Mouse (Mus musculus) forebrain, embryonic 14.5 days (tissue): ENCODE data around the gene Palb2. TPM values are rescaled to one million over a fixed set of nuclear protein-coding genes. Genes with fewer than 3 reads are reported as not detected.

Source experiments
- ATAC-seq: fragments of 200-750 bp; cut with Nextera tagmentation; 2 replicates; pipeline ENCODE4 v1.8.0; 2017; ENCODE audit warnings: mild to moderate bottlenecking, moderate library complexity
- DNase-seq: peaks from one replicate; pipeline ENCODE4 v3.0.0-alpha.2; 2015; ENCODE audit warnings: low spot score
- H3K27ac ChIP-seq: fragments of 300-500 bp; sonication (generic); 2 replicates; pipeline ENCODE4 v1.5.1; 2014; ENCODE audit warnings: low read depth, mild to moderate bottlenecking, control low read depth, low read length, moderate library complexity
- H3K27me3 ChIP-seq: fragments of 300-500 bp; sonication (generic); replicated peaks from 2 replicates; pipeline ENCODE4 v1.6.1; 2014; ENCODE audit warnings: low read length, control low read depth, mixed read lengths; ENCODE audit not compliant: control insufficient read depth, insufficient read depth
- H3K36me3 ChIP-seq: fragments of 300-500 bp; sonication (generic); 2 replicates; pipeline ENCODE4 v1.6.1; 2014; ENCODE audit warnings: low read length, control low read depth; ENCODE audit not compliant: control insufficient read depth, insufficient read depth
- H3K4me1 ChIP-seq: fragments of 300-500 bp; sonication (generic); 2 replicates; pipeline ENCODE4 v1.6.1; 2014; ENCODE audit warnings: antibody characterized with exemption, low read length, control low read depth; ENCODE audit not compliant: control insufficient read depth, insufficient read depth
- H3K4me2 ChIP-seq: fragments of 300-500 bp; sonication (generic); 2 replicates; pipeline ENCODE4 v1.6.1; 2014; ENCODE audit warnings: mild to moderate bottlenecking, control low read depth, low read length
- H3K4me3 ChIP-seq: fragments of 300-500 bp; sonication (generic); 2 replicates; pipeline ENCODE4 v1.5.1; 2014; ENCODE audit warnings: low read depth, low read length, control low read depth
- H3K9ac ChIP-seq: fragments of 300-500 bp; sonication (generic); 2 replicates; pipeline ENCODE4 v1.6.1; 2014; ENCODE audit warnings: mild to moderate bottlenecking, low read length, control low read depth, moderate library complexity
- H3K9me3 ChIP-seq: fragments of 300-500 bp; sonication (generic); replicated peaks from 2 replicates; pipeline ENCODE4 v1.6.1; 2016; ENCODE audit warnings: low read length, control low read depth, mixed read lengths; ENCODE audit not compliant: control insufficient read depth
- WGBS: fragments of 180-500 bp; shearing (Covaris S2); extraction: QIAGEN DNeasy Blood & Tissue Kit; methylation state at CpG from one replicate; pipeline ENCODE4 v1.1.7; 2014; 5-methylcytosine and 5-hydroxymethylcytosine counted together
- polyA plus RNA-seq: library from polyadenylated mRNA; unstranded; fragments of >200 nt; fragmentation: Nextera tagmentation; extraction: Ambion mirVana; gene quantifications from 2 replicates; pipeline ENCODE4 v1.2.1, GENCODE M21; 2014

Palb2 gene
- polyA plus RNA-seq, 1 experiment from 2014 or later: 7.2 TPM

DNA sequence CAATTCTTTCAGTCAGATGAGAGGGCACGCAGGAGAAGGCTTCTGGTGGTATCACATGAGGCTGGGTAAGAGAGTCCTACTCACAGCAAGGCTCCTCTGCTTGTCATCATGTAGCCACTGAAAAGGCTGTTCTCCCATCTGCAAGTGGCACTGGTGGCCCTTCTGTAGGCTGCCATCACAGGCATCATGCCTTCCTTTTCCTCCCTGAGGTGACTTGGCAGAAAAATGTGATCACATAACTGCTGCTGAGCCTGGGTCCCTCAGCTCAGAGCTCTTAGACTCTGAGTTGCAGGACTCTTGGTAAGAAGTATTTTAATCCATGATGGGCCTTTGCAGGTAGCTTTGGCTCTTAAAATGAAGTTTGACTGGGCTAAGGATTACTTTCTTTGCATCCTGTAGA, 51.7 kb downstream of the Palb2 start:
- Histone ChIP-seq H3K27ac (no peak overlapping the region), H3K4me2 (no peak overlapping the region), H3K4me3 (no peak overlapping the region), H3K9ac (no peak overlapping the region), H3K36me3 (peaks cover 68% of the 10 kb centered on the region), H3K27me3 (no peaks in the 10 kb centered on the region), H3K4me1 (no peaks in the 10 kb centered on the region), H3K9me3 (no peaks in the 10 kb centered on the region)
- DNase-seq (no peak), ATAC-seq (no peak)
- WGBS: 91% methylated on average over 1 of the region's 1 CpGs

DNA sequence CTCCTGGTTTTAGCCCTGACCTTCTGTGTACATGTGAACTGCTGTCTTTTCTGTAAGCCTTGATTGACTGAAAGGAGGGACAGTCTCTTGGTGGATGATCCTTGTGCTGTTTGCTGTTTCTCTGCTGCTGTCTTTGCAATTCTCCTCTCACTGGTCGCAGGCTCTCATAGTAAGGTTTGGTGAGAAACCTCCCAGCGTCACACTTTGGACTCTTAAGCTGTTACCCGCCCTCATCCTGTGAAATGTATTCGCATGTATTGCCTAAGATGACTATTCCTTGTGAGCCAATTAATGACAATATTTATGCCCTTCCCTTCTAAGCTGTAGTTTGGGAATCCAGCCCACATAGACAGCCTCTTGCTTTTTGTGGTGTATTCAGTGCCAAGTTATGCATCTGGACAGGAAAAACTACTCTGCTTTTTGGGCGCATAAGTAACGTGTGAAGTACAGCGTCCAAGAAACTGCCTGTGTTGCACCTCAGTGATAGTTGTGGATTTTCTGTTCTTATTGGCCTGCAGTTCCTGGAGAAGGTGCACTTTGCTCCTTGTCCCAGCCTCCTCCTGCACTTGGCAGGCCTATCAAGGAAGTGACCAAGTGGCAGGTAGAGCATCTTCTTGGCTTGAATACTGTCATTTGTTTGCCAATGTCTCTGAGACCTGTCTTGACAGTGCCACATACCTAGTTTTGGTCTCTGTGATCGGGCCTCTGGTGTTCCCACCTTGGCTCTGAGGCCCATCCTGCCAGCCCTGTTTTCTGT, 52.8 kb downstream of the Palb2 start:
- no peak overlapping the region for H3K4me3 ChIP-seq
- DNase-seq (no peak), ATAC-seq (no peak)
- no peaks in the 10 kb centered on the region for H3K9me3 ChIP-seq
- no peak overlapping the region for H3K27ac ChIP-seq
- H3K4me1 ChIP-seq: no peaks in the 10 kb centered on the region
- H3K4me2 ChIP-seq: no peak overlapping the region
- H3K27me3 ChIP-seq: no peaks in the 10 kb centered on the region
- H3K9ac ChIP-seq: no peak overlapping the region
- 87% methylated on average over 8 of the region's 8 CpGs for WGBS
- H3K36me3 ChIP-seq: peaks cover 73% of the 10 kb centered on the region

DNA sequence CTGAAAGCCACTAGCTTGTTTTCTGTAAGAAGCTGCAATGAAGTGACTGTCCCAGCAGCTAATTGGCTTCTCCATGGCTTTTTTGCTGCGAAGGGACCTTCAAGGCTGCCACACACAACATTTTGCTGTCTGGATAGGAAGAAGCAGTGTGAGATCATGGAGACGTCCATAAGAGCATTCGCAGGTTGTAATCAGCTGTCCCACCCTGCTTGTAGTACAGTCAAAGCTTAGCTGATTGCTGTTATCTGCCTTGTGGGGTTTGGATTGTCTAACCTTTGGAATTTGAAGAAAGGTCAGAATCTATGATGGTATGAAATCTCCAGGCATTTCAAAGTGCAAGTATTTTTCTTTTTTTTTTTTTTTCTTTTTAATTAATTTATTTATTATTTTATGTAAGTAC, 58.4 kb downstream of the Palb2 start:
- peaks cover 92% of the 10 kb centered on the region for H3K36me3 ChIP-seq
- DNase-seq: no peak
- H3K4me1 ChIP-seq: no peaks in the 10 kb centered on the region
- H3K4me2 ChIP-seq: no peak overlapping the region
- no peaks in the 10 kb centered on the region for H3K27me3 ChIP-seq
- no peak overlapping the region for H3K4me3 ChIP-seq
- WGBS: 90% methylated on average over 3 of the region's 3 CpGs
- ATAC-seq: no peak
- H3K9me3 ChIP-seq: no peaks in the 10 kb centered on the region
- H3K27ac ChIP-seq: no peak overlapping the region
- H3K9ac ChIP-seq: no peak overlapping the region

DNA sequence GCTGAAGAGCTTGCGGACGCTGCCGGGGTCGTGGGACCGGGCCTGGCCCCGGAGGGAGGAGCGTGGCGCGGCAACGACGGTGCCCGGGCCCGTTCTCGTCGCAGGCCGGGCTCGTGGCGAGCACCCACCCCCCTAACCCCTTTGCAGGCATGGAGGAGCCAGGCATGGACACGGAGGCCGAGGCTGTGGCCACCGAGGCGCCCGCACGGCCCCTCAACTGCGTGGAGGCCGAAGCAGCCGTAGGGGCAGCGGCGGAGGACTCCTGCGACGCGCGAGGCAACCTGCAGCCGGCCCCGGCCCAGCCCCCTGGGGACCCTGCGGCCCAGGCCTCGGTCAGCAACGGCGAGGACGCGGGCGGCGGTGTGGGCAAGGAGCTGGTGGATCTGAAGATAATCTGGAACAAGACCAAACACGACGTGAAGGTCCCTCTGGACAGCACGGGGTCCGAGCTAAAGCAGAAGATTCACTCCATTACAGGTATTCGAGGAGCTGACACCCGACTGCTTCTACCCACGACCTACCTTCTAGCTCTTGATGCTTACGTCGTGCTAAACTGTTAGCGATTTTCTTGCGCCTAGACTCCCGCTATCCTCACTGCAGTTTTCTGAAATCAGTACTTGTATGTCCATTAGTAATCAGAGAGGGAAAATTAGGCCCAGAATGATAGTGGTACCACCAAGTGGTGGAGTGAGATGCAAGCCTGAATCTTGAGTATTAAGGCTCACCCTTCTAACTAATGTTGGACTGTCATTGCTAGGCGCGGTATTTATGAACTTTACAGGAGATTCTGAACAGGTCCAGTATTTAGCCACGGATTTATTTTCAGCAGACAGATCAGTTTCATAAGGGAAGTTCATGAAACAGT, 65.0 kb downstream of the Palb2 start:
- WGBS: 2% methylated on average over 56 of the region's 58 CpGs
- Histone ChIP-seq H3K9me3 (no peaks in the 10 kb centered on the region), H3K27me3 (no peaks in the 10 kb centered on the region), H3K4me2 (peak overlapping the region; percentile 68), H3K36me3 (peaks cover 43% of the 10 kb centered on the region), H3K9ac (peak overlapping the region; percentile 93), H3K4me1 (peaks cover 10% of the 10 kb centered on the region), H3K27ac (peak overlapping the region; percentile 95), H3K4me3 (peak overlapping the region; percentile 100)
- ATAC-seq (peak; percentile 32), DNase-seq (peak; percentile 8)

DNA sequence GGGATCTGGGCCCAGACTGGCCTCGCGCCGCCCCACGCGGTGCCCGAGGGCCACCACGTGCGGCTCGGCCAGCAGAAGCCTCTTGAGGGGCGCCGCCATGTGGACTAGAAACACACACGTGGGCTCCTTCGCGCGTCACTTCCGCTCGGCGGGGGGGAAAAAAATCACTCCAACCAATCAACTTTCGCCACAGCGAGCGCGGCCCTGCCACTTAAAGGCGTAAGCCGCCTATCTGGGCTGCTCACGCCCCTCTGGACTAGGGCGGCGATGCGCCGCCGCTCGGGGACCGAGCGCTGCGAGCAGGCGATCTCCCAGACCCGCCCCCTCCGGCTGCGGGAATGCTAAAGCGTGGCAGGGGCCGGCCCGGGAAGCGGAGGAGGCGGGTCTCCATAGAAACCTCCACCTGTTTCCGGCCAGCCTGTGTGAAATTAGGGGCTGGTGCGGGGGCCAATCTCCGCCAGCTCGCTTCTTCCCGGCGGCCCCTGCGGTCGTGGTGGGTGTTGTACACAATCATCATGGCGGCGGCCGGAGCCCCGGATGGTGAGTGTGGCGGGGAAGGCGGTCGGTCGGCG, 65.8 kb downstream of the Palb2 start, which contains the start of the genes Ubfd1 and Ears2:
Ubfd1 (plus strand) TSS at position 231 of the 572 bp plus-strand sequence.
Ears2 (minus strand) TSS at position 319 of the 572 bp plus-strand sequence.
- H3K36me3 ChIP-seq: peaks cover 40% of the 10 kb centered on the region
- H3K4me3 ChIP-seq: peak within 1 kb of the TSS; percentile 100
- peak; percentile 98 for ATAC-seq
- peaks cover 10% of the 10 kb centered on the region for H3K4me1 ChIP-seq
- under 1% methylated on average over 59 of the region's 60 CpGs for WGBS
- peak within 1 kb of the TSS; percentile 93 for H3K9ac ChIP-seq
- no peaks in the 10 kb centered on the region for H3K9me3 ChIP-seq
- H3K27me3 ChIP-seq: no peaks in the 10 kb centered on the region
- peak; percentile 97 for DNase-seq
- H3K27ac ChIP-seq: peak within 1 kb of the TSS; percentile 95
- peak within 1 kb of the TSS; percentile 68 for H3K4me2 ChIP-seq

DNA sequence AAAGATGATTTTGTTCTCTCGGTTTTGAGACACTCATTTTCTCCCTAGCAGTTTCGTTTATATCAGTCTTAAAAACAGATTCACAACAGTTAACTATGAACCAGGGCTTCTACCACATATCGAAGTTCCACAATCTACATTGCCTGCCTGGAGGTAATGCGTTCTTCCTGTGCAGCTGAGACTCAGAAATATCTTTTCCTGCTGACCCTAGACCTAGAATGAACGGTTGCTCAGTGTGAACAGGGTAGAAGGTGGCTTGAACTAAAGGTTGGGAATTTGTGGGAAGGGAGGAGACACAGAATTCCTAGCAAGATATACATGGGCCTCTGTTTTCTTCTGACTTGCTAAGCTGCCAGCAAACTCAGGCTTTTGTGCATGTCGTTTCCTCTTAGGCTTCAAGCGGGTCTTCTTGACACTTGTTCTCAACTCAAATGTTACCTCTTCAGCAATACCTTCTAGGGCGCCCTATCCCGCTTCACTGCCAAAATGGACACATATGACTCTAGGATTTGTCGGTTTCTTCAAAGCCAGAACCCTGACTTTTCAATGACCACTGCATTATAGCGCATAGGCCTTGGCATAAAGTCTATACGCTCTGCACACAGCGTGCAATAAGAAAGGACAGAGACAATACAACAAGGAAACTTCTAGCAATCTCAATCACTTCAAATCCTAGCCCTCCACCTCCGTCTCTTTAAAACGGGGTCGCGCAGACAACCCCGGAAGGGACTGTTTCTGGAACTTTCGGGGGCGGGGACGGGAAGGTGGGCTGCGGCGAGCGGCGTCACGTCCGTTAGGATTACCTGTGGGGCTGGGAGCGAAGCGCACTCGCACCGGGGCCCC, 66.5 kb downstream of the Palb2 start:
- ATAC-seq (no peak), DNase-seq (no peak)
- H3K27ac ChIP-seq: peak overlapping the region; percentile 95
- peak overlapping the region; percentile 93 for H3K9ac ChIP-seq
- H3K4me3 ChIP-seq: peak overlapping the region; percentile 100
- H3K9me3 ChIP-seq: no peaks in the 10 kb centered on the region
- H3K36me3 ChIP-seq: peaks cover 33% of the 10 kb centered on the region
- 22% methylated on average over 29 of the region's 31 CpGs for WGBS
- H3K4me1 ChIP-seq: peaks cover 10% of the 10 kb centered on the region
- peak overlapping the region; percentile 68 for H3K4me2 ChIP-seq
- no peaks in the 10 kb centered on the region for H3K27me3 ChIP-seq

DNA sequence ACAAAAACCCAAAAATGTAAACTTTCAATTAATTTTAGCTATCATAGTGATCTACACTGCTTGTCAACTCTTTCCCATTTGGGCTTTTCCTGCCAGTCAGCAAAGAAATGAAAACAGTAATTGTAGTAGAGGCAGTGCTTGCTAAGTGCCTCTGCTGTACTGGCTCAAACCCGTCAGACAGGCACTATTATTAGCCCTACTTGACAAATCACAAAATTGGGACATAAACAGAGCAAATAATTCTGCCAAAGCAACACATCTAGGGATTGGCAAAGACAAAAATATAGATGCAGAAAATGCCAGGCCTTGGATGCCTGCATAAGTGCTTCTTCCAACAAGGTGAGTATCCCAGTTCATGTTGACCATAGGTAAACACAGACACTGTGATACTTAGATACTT, 67.1 kb downstream of the Palb2 start:
- H3K27ac ChIP-seq: no peak overlapping the region
- 0 out of 2 replicates have a peak overlapping the region, but pooled peaks have one; percentile 9 for H3K9ac ChIP-seq
- ATAC-seq (no peak), DNase-seq (no peak)
- H3K36me3 ChIP-seq: peaks cover 29% of the 10 kb centered on the region
- H3K9me3 ChIP-seq: no peaks in the 10 kb centered on the region
- H3K27me3 ChIP-seq: no peaks in the 10 kb centered on the region
- 0 out of 2 replicates have a peak overlapping the region, but pooled peaks have one; percentile 68 for H3K4me2 ChIP-seq
- 0 out of 2 replicates have a peak overlapping the region, but pooled peaks have one; percentile 100 for H3K4me3 ChIP-seq
- WGBS: 67% methylated on average over 1 of the region's 1 CpGs
- H3K4me1 ChIP-seq: peaks cover 10% of the 10 kb centered on the region
